Mouse (Mus musculus) activated CD4-positive, CD25-positive, alpha-beta regulatory T cell, adult 4 months (primary cell): ENCODE results near the gene Swt1. TPM values are rescaled to one million over a fixed set of nuclear protein-coding genes. Genes with fewer than 3 reads are reported as not detected.
"Not testable (repeated sequence)": the region's sequence is repeated elsewhere in the genome, so short reads cannot be mapped to it uniquely, and the experiment has no call there.

ENCODE experiments used
- ATAC-seq: one replicate; pipeline ENCODE4 v1.8.0; 2017
- polyA plus RNA-seq, 2 experiments: library from polyadenylated mRNA; unstranded; fragments of 100-300 nt; shearing (Covaris generic); gene quantifications; one replicate each; pipeline ENCODE4 v1.2.1; 2017

The Swt1 gene
- polyA plus RNA-seq, 2 experiments from 2014 or later: 29.2 to 50.1 TPM

- ATAC-seq: no peak
Measured at GRCm38 (mm10) chr1:151366944-151367605, 61.2 kb downstream of the Swt1 start.

GRCm38 (mm10) chr1:151359374-151359773 is 68.9 kb downstream of the Swt1 start:
- no peak for ATAC-seq

- ATAC-seq: no peak
Measured at GRCm38 (mm10) chr1:151355994-151356393, 72.3 kb downstream of the Swt1 start.

GRCm38 (mm10) chr1:151352911-151353310 is 75.3 kb downstream of the Swt1 start:
- ATAC-seq: peak; percentile 91

- ATAC-seq: not testable (repeated sequence)
Measured at GRCm38 (mm10) chr1:151348293-151348692, 80.0 kb downstream of the Swt1 start.

GRCm38 (mm10) chr1:151346681-151347127 is 81.6 kb downstream of the Swt1 start:
- ATAC-seq: peak; percentile 3

- ATAC-seq: no peak
Measured at GRCm38 (mm10) chr1:151345863-151346195, 82.4 kb downstream of the Swt1 start.

- ATAC-seq: peak; percentile 58
Measured at GRCm38 (mm10) chr1:151345109-151345862, 83.0 kb downstream of the Swt1 start.

- ATAC-seq: peak; percentile 76
Measured at GRCm38 (mm10) chr1:151344283-151345108, 83.8 kb downstream of the Swt1 start, which contains the start of gene Ivns1abp. TSS of gene Ivns1abp (plus strand) at chr1:151344477.

- ATAC-seq: peak; percentile 38
Measured at GRCm38 (mm10) chr1:151343571-151344282, 84.5 kb downstream of the Swt1 start.

- ATAC-seq: no peak
Measured at GRCm38 (mm10) chr1:151342968-151343367, 85.3 kb downstream of the Swt1 start.

- no peak for ATAC-seq
Measured at GRCm38 (mm10) chr1:151342311-151342710, 85.9 kb downstream of the Swt1 start.

GRCm38 (mm10) chr1:151341321-151342044 is 86.8 kb downstream of the Swt1 start:
- ATAC-seq: no peak

GRCm38 (mm10) chr1:151338941-151339340 is 89.3 kb downstream of the Swt1 start:
- no peak for ATAC-seq

GRCm38 (mm10) chr1:151338234-151338633 is 90.0 kb downstream of the Swt1 start:
- no peak for ATAC-seq

- no peak for ATAC-seq
Measured at GRCm38 (mm10) chr1:151332819-151333218, 95.4 kb downstream of the Swt1 start.

- ATAC-seq: no peak
Measured at GRCm38 (mm10) chr1:151329601-151330000, 98.7 kb downstream of the Swt1 start.

- ATAC-seq: no peak
Measured at GRCm38 (mm10) chr1:151328341-151329097, 99.7 kb downstream of the Swt1 start.

GRCm38 (mm10) chr1:151325328-151325727 is 102.9 kb downstream of the Swt1 start:
- no peak for ATAC-seq

- ATAC-seq: no peak
Measured at GRCm38 (mm10) chr1:151320408-151320807, 107.8 kb downstream of the Swt1 start.

GRCm38 (mm10) chr1:151319267-151319666 is 109.0 kb downstream of the Swt1 start:
- ATAC-seq: no peak
